Mouse (Mus musculus) cerebellum, postnatal 4 days (tissue): ENCODE data around the gene 1700067P10Rik.

Experiments used
- DNase-seq, 2 experiments: peaks; one replicate each; pipeline ENCODE4 v3.0.0; 2022; ENCODE audit warnings: low spot score in 2 of 2, mixed read lengths in 1 of 2

The 1700067P10Rik gene

GRCm38 (mm10) chr17:48089019-48089418 lies at the start of gene 1700067P10Rik:
Gene 1700067P10Rik (plus strand): TSS chr17:48089319.
- no peak for DNase-seq

- peak in 1 of 2 experiments; percentile 42 for DNase-seq
Observed at GRCm38 (mm10) chr17:48041351-48042287, 47.5 kb upstream of the 1700067P10Rik start.

- no peak for DNase-seq
Observed at GRCm38 (mm10) chr17:48043154-48043880, 45.8 kb upstream of the 1700067P10Rik start.

- DNase-seq, result peak in 1 of 2 experiments; percentile 72
Observed at GRCm38 (mm10) chr17:48045631-48046030, 43.5 kb upstream of the 1700067P10Rik start.

- DNase-seq, result no peak
Observed at GRCm38 (mm10) chr17:48051638-48052337, 37.3 kb upstream of the 1700067P10Rik start.

- DNase-seq, result no peak
Observed at GRCm38 (mm10) chr17:48052338-48053067, 36.6 kb upstream of the 1700067P10Rik start.

GRCm38 (mm10) chr17:48053646-48054045 lies 35.5 kb upstream of the 1700067P10Rik start:
- DNase-seq, result no peak

GRCm38 (mm10) chr17:48055076-48055816 lies 33.9 kb upstream of the 1700067P10Rik start:
- no peak for DNase-seq

- DNase-seq, result no peak
Observed at GRCm38 (mm10) chr17:48057382-48057781, 31.7 kb upstream of the 1700067P10Rik start.

- no peak for DNase-seq
Observed at GRCm38 (mm10) chr17:48064196-48064843, 24.8 kb upstream of the 1700067P10Rik start.

GRCm38 (mm10) chr17:48065081-48065501 lies 24.0 kb upstream of the 1700067P10Rik start:
- DNase-seq, result peak in 1 of 2 experiments; percentile 35

GRCm38 (mm10) chr17:48067083-48067614 lies 22.0 kb upstream of the 1700067P10Rik start:
- no peak for DNase-seq

- DNase-seq, result no peak
Observed at GRCm38 (mm10) chr17:48067729-48068128, 21.4 kb upstream of the 1700067P10Rik start.

- DNase-seq, result no peak
Observed at GRCm38 (mm10) chr17:48080626-48081025, 8.5 kb upstream of the 1700067P10Rik start.

GRCm38 (mm10) chr17:48089446-48089845 lies 327 bp downstream of the 1700067P10Rik start:
- DNase-seq, result no peak

- DNase-seq, result peak in 1 of 2 experiments; percentile 46
Observed at GRCm38 (mm10) chr17:48090305-48090704, 1.2 kb downstream of the 1700067P10Rik start.

- DNase-seq, result no peak
Observed at GRCm38 (mm10) chr17:48093286-48093817, 4.2 kb downstream of the 1700067P10Rik start.

- no peak for DNase-seq
Observed at GRCm38 (mm10) chr17:48094820-48095680, 5.9 kb downstream of the 1700067P10Rik start.
